Mouse (Mus musculus): ENCODE measurements around the gene Acsbg1. TPM values are rescaled to one million over a fixed set of nuclear protein-coding genes. Genes with fewer than 3 reads are reported as not detected.
"Not testable (repeated sequence)": the region's sequence is repeated elsewhere in the genome, so short reads cannot be mapped to it uniquely, and the experiment has no call there.

The Acsbg1 gene
- polyA plus RNA-seq, 1 experiment from 2014 or later: 1.5 TPM

DNA sequence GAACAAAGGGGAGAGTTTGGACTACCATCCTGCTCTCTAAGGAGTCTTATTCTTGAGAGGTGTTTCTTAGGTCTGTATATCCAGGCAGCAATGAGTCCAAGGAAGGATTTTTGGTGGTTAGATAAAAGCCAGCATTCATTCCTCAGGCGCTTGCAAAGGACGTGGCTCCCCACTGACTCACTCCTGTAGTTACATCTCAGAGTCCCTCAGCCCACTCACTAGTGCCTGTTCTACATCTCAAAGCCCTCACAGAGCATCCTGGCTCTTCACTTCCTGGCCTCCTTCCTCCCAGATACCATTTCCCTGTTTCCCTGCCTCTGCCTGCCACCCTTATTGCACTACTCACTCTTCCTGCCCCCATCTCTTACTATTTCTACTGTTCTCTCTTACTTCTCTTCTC lies 59.3 kb downstream of the Acsbg1 start:
- no peaks in the 10 kb centered on the region for H3K9me3 ChIP-seq
- H3K4me2 ChIP-seq (replicated peaks): no peak overlapping the region
- H3K4me3 ChIP-seq: no peak overlapping the region
- H3K27me3 ChIP-seq: no peaks in the 10 kb centered on the region
- H3K9ac ChIP-seq: no peak overlapping the region
- H3K4me1 ChIP-seq: no peaks in the 10 kb centered on the region
- H3K36me3 ChIP-seq: peaks cover 56% of the 10 kb centered on the region
- H3K27ac ChIP-seq: no peak overlapping the region
- ATAC-seq (ENCODE audit: insufficient number of reproducible peaks, insufficient read depth, low FRiP score, low TSS enrichment): no peak
- 78% methylated on average over 2 of the region's 2 CpGs for WGBS

DNA sequence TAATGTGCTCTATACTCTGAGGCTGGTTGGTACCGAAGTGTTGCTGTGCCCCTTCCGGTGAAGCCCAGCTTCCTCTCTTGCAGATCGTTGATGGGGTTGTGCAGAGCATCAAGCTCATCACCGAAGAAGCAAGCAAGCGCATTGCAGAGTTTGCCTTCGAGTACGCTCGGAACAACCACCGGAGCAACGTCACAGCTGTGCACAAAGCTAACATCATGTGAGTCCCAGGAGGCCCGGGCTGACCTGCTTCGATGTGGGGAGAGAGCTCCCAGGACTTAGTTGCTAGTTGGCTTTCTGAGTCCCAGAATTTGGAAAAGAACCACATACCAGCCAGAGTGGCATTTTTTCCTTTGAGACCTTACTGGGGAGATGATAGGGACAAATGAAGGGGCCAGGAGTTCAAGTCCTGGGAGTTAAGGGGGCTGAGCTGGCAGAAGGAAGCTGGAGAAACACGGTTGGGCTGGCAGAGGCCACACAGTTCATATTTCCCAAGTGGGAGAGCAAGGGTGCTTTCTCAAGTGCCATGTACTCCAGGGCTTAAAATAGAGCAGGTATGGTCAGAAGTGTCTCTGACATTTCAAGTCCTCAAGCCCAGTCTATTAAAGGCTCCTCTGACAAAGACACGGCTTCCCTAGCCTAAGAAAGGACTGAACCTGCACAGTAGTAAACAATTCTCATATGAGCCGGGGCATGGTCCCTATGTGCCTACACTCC lies 64.8 kb downstream of the Acsbg1 start:
- no peak for ATAC-seq (ENCODE audit: insufficient number of reproducible peaks, insufficient read depth, low FRiP score, low TSS enrichment)
- Histone ChIP-seq H3K9me3 (no peaks in the 10 kb centered on the region), H3K4me1 (no peaks in the 10 kb centered on the region), H3K27ac (no peak overlapping the region), H3K4me3 (no peak overlapping the region), H3K4me2 (replicated peaks) (no peak overlapping the region), H3K27me3 (no peaks in the 10 kb centered on the region), H3K9ac (no peak overlapping the region), H3K36me3 (peaks cover 82% of the 10 kb centered on the region)
- 93% methylated on average over 15 of the region's 15 CpGs for WGBS

DNA sequence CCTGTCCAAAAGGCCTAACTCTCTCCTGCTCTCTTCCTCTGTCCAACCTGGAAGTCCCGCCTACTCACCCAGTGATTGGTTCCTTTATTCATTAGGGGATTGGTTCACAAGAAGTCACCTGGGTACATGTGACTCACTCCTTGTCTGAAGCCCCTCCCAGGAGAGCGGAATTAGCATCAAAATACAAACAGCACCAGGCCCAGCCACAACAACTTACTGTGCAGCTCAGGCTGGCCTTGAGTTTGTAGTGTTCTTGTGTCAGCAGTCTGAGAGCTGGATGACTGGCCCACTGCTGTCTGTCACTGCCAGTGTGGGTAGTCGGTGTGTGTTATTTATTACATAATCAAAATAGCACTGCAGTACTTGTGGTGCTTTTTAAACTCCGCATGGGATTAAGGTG lies 68.0 kb downstream of the Acsbg1 start:
- not testable (repeated sequence) for H3K4me3 ChIP-seq; H3K4me1 ChIP-seq; H3K27ac ChIP-seq; H3K9me3 ChIP-seq; ATAC-seq (ENCODE audit: insufficient number of reproducible peaks, insufficient read depth, low FRiP score, low TSS enrichment); H3K27me3 ChIP-seq; H3K4me2 ChIP-seq (replicated peaks); H3K9ac ChIP-seq
- H3K36me3 ChIP-seq: peaks cover 65% of the 10 kb centered on the region
- 80% methylated on average over 4 of the region's 4 CpGs for WGBS

DNA sequence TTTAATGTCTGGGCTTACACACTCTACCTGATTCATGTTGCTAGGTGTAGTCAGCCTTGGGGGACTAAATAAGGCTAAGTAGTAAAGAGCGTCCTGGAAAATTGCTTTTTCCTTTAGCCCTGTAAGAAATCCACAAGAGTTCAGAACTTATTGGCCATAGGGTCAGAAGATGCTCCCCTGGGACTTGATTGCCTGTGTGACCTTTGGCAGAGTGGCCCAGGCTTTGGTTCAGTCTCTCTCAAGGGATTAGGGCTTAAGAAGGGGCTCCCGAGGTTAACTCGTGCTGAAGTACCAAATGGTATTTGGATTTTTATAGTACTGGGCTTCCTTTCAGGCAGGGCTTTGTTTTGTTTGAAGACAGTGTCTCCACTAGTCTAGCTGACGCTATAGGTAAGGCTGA lies 73.8 kb downstream of the Acsbg1 start:
- Histone ChIP-seq H3K9ac (no peak overlapping the region), H3K27me3 (no peaks in the 10 kb centered on the region), H3K9me3 (no peaks in the 10 kb centered on the region), H3K36me3 (peaks cover 16% of the 10 kb centered on the region), H3K27ac (no peak overlapping the region), H3K4me3 (no peak overlapping the region), H3K4me2 (replicated peaks) (no peak overlapping the region), H3K4me1 (peaks cover 13% of the 10 kb centered on the region)
- 54% methylated on average over 4 of the region's 4 CpGs for WGBS
- no peak for ATAC-seq (ENCODE audit: insufficient number of reproducible peaks, insufficient read depth, low FRiP score, low TSS enrichment)

DNA sequence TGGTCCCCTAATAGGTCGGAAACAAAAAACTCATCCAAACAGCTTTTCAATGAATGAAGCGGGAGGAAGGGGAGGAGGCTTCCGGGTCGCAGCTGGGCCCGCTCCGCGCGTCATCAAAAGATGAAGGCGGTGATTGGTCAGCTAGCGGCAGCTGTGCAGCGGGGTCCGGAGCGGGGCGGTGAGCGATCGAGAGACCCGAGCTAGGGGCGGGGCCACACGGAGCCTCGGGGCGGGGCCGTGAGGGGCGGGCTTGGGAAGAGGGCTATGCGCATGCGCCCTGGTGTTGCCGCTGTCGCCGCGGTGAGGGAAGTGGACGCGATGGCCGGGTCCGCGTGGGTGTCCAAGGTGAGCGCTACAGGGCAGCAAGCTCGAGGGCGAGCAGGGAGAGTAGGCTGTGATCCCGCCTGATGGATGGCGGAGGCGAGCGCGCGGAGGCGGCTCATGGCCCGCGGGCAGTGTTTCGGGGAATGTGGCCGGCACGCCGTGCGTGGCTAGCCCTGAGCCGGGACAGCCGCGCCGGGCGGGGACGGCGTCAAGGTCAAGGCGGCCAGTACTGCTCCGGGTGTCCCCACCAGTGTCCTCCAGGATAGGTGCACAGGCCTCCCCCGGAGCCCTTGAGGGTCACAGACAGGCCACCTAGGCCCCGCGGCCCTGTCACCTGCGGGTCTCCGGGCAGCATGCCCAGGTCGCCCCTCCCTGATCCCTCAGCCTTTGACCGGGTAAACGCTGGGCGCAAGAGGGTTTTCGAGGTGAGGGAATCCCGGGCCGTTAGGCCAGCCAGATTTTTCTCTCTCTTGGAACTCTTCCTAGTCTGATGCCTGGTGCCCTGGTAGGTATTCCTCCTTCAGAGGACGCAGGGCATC lies 75.2 kb downstream of the Acsbg1 start, which contains the start of gene Idh3a:
TSS of gene Idh3a (plus strand) at position 136 of the 863 bp plus-strand sequence.
- H3K9me3 ChIP-seq: no peaks in the 10 kb centered on the region
- H3K4me3 ChIP-seq: peak within 1 kb of the TSS; percentile 78
- H3K36me3 ChIP-seq: peaks cover 10% of the 10 kb centered on the region; the same call in 1 of the 2 replicates
- peak within 1 kb of the TSS; percentile 93 for H3K4me2 ChIP-seq (replicated peaks)
- no peak within 1 kb of the TSS for H3K27ac ChIP-seq
- peak; percentile 98 for ATAC-seq (ENCODE audit: insufficient number of reproducible peaks, insufficient read depth, low FRiP score, low TSS enrichment)
- H3K27me3 ChIP-seq: no peaks in the 10 kb centered on the region
- peaks cover 13% of the 10 kb centered on the region for H3K4me1 ChIP-seq
- WGBS: under 1% methylated on average over 69 of the region's 73 CpGs
- peak within 1 kb of the TSS; percentile 78 for H3K9ac ChIP-seq

DNA sequence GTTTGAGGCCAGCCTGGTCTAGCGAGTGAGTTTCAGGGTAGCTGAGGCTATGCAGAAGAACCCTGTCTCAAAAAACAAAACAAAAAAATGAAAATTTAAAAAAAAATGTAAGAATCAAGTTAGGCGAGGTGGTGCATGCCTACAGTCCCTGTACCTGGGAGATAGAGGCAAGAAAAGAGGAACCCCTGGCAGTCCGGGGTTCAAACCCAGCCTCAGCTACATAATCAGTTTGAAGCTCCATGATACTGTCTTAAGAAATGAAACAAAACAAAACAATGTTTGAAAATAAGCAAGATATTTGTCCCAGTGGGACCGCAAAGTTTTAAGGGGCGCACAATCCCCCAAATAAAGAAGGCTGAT lies 75.9 kb downstream of the Acsbg1 start:
- peak overlapping the region; percentile 19; the same call in 1 of the 2 replicates for H3K9ac ChIP-seq
- 29% methylated on average over 5 of the region's 5 CpGs for WGBS
- H3K4me2 ChIP-seq (replicated peaks): peak overlapping the region; percentile 93
- no peak overlapping the region for H3K27ac ChIP-seq
- H3K9me3 ChIP-seq: no peaks in the 10 kb centered on the region
- peaks cover 6% of the 10 kb centered on the region; the same call in 1 of the 2 replicates for H3K36me3 ChIP-seq
- peak overlapping the region; percentile 78 for H3K4me3 ChIP-seq
- ATAC-seq (ENCODE audit: insufficient number of reproducible peaks, insufficient read depth, low FRiP score, low TSS enrichment): no peak
- no peaks in the 10 kb centered on the region for H3K27me3 ChIP-seq
- peaks cover 13% of the 10 kb centered on the region for H3K4me1 ChIP-seq

DNA sequence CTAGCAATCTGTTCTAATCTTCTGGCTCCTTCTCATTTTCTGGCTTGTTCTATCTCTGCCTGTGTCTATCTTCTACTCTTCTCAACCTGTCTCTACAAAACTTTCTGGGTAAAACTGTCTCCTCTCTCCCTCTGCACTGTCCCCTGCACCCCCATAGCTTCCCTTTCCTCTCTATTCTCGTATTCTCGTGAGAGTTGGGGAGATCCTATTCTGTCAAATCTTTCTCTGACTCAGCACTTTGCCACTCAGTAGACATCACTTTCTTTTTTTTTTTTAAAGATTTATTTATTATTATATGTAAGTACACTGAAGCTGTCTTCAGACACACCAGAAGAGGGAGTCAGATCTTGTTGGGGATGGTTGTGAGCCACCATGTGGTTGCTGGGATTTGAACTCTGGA lies 77.5 kb downstream of the Acsbg1 start:
- H3K9ac ChIP-seq; ATAC-seq (ENCODE audit: insufficient number of reproducible peaks, insufficient read depth, low FRiP score, low TSS enrichment); H3K36me3 ChIP-seq; H3K27me3 ChIP-seq; H3K9me3 ChIP-seq; H3K4me2 ChIP-seq (replicated peaks); H3K27ac ChIP-seq; H3K4me3 ChIP-seq: not testable (repeated sequence)
- WGBS: 83% methylated on average over 2 of the region's 2 CpGs
- peaks cover 13% of the 10 kb centered on the region for H3K4me1 ChIP-seq

DNA sequence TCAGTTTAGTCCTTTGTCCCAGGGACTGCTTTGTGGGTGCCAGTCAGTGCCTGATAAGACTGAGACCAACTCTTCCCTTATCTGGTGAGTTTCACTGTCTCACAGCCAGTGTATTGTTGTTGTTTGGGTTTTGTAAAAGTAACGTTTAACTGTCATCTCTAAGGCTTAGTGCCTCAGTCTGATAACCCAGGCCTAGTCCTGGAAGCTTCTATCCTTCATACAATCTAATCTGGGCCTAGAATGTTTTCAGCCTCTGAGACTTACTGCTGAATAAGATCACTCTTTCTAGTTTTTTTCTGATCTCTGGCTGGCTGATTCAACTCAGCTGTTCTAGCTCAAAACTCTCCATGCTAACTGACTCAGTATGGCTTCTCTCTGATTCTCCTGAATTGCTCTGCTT lies 78.0 kb downstream of the Acsbg1 start:
- no peak overlapping the region for H3K4me2 ChIP-seq (replicated peaks)
- H3K4me3 ChIP-seq: no peak overlapping the region
- 77% methylated on average over 1 of the region's 1 CpGs for WGBS
- peaks cover 13% of the 10 kb centered on the region for H3K4me1 ChIP-seq
- no peaks in the 10 kb centered on the region for H3K9me3 ChIP-seq
- H3K27me3 ChIP-seq: no peaks in the 10 kb centered on the region
- no peak overlapping the region for H3K27ac ChIP-seq
- no peak overlapping the region for H3K9ac ChIP-seq
- ATAC-seq (ENCODE audit: insufficient number of reproducible peaks, insufficient read depth, low FRiP score, low TSS enrichment): no peak
- no peaks in the 10 kb centered on the region for H3K36me3 ChIP-seq

DNA sequence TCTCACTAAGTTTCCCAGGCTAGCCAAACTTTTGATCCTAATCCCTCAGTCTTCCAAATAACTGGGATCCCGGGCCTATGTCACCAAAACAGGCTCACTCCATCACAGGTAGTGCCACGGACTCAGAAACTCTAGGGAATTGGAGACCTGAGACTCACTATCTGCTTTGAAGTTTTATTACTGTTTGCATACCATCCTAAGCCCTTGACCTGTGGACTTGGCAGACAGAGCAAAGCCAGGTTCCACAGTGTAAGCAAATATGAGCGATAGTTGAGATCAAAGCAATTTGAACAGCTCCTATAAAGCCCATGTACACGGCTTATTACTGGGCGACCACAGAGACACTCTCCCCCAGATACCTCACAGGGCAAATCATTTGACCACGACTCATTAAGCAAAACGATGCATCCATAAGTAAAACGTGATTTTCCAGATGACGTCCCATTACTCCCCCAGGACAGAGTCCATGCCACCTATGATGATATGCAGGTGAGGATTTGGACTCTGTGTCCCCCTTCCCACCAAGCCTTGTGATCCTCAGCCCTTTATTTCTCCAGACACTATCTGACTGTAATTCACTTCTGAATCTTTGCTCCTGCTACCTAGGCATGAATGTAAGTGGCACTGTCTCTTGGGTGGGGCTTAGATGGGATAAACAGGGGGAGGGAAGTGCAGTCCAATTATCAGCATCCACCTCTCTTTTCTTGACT lies 90.4 kb downstream of the Acsbg1 start:
- no peak overlapping the region for H3K4me2 ChIP-seq (replicated peaks)
- no peaks in the 10 kb centered on the region for H3K4me1 ChIP-seq
- ATAC-seq (ENCODE audit: insufficient number of reproducible peaks, insufficient read depth, low FRiP score, low TSS enrichment): no peak
- no peak overlapping the region for H3K27ac ChIP-seq
- no peak overlapping the region for H3K9ac ChIP-seq
- H3K27me3 ChIP-seq: no peaks in the 10 kb centered on the region
- no peak overlapping the region for H3K4me3 ChIP-seq
- 76% methylated on average over 9 of the region's 9 CpGs for WGBS
- no peaks in the 10 kb centered on the region for H3K9me3 ChIP-seq
- no peaks in the 10 kb centered on the region for H3K36me3 ChIP-seq

DNA sequence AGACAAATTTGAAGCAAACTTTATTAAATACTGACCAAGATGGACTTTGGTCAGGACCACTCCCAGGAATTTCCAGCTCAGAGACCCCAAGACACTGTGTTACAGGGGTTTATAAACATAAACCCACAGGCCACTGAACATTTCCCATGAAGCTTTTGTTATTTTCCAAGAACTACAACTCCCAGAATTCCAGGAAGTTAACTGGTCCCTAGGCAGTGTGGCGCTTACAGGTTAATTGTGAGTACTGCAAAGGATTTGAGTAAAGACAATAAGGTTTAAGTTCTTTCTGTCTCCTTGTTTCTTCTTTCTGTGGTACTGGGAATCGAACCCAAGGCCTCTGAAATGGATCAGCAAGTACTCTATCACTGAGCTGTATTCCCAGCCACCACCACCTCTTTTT lies 92.9 kb downstream of the Acsbg1 start:
- 37% methylated on average over 2 of the region's 2 CpGs for WGBS
- Histone ChIP-seq H3K4me1 (no peaks in the 10 kb centered on the region), H3K4me3 (no peak overlapping the region), H3K27me3 (no peaks in the 10 kb centered on the region), H3K9me3 (no peaks in the 10 kb centered on the region), H3K9ac (no peak overlapping the region), H3K36me3 (no peaks in the 10 kb centered on the region), H3K4me2 (replicated peaks) (no peak overlapping the region), H3K27ac (no peak overlapping the region)
- ATAC-seq (ENCODE audit: insufficient number of reproducible peaks, insufficient read depth, low FRiP score, low TSS enrichment): no peak

DNA sequence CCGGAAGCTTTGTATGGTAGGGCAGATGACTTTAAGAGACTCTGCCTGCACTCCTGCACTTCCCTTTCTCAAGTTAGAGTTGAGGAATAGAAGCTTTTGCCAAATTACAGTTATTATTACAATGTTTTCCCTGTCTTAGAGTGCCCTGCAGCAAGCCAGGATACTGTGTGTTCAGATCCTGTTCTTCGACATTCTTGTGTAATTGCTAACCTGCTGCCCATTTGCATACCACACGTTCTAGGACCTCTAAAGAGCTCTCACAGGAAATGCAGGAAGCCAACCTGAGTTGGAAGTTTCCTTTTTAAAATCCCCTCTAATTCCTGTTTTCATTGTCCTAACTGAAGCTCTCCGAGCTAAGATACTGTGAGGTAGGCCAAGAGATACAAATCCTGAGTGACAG lies 94.7 kb downstream of the Acsbg1 start:
- Histone ChIP-seq H3K4me3 (no peak overlapping the region), H3K4me2 (replicated peaks) (no peak overlapping the region), H3K9me3 (no peaks in the 10 kb centered on the region), H3K36me3 (no peaks in the 10 kb centered on the region), H3K9ac (no peak overlapping the region), H3K4me1 (no peaks in the 10 kb centered on the region), H3K27me3 (no peaks in the 10 kb centered on the region), H3K27ac (no peak overlapping the region)
- WGBS: 32% methylated on average over 4 of the region's 4 CpGs
- no peak for ATAC-seq (ENCODE audit: insufficient number of reproducible peaks, insufficient read depth, low FRiP score, low TSS enrichment)
